In the genomic region with DNA sequence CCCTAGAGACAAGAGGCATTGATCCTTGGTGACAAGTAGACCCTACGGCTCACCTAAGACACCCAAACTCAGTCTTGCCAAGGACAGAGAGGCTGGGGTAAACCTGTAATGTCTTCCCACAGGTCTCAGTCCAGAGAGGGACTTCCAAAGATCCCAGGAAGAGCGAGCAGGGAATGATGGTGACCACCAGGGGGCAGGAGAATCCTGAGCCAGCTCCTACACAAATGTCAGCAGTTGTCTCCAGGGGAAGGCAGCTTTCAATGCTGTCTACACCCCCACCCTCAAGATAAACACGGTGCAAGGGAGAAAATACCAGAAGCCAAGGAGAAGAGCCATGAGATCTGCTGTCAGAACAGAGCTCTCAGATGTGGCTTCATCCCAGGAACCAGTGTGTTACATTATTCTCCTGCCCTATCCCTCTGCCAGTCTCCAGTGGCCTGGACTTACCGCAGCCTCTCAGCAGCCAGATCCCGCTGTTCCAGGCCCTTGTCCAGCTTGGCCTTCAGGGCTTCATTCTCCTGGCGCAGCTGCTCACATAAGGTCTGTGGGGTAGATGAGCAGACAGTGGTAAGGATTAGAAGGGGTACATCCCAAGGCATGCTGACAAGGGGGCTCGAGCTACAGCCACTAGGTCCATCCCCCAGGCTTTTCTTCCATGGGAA, we compare ENCODE assay signal across 8 mouse cellular contexts.
A peak's percentile ranks its signal among the peaks of the same experiment; 100 is the strongest.
DNase-seq lines count a peak whose midpoint lies in the region; ATAC-seq lines count a peak whose summit lies in the region.

No protein-coding gene starts in this region.

- DNase-seq in frontal cortex, postnatal 14 days (ENCODE audit: low spot score in 2 of 2): no peak
- peak; percentile 56 for DNase-seq in urinary bladder, postnatal 25 days (ENCODE audit: low spot score)
- DNase-seq in urinary bladder, postnatal 4 days (ENCODE audit: low spot score in 2 of 2): no peak
- DNase-seq in embryo, embryonic 9.5 days (ENCODE audit: extremely low spot score): peak; percentile 60
- peak; percentile 65 for DNase-seq in kidney, postnatal 14 days
- DNase-seq in lung, postnatal 36 days: peak; percentile 70
- peak; percentile 58 for DNase-seq in thymus, postnatal 4 days

- peak; percentile 45 for ATAC-seq in frontal cortex, adult (ENCODE audit: low TSS enrichment)

Comparison
In these comparisons a context has a peak if more than half of its experiments do, and no peak if none do; other contexts are left out.
1. DNase-seq: peak in urinary bladder, postnatal 25 days (single experiment), embryo, embryonic 9.5 days (single experiment), kidney, postnatal 14 days (single experiment), lung, postnatal 36 days (single experiment) and thymus, postnatal 4 days (single experiment); none in frontal cortex, postnatal 14 days (0 of 2) and urinary bladder, postnatal 4 days (0 of 2).